Mouse (Mus musculus) kidney, postnatal 10 days (tissue): ENCODE data around the gene Dspp.

Experiments
- DNase-seq: peaks from one replicate; pipeline ENCODE4 v3.0.0; 2021; ENCODE audit warnings: mixed read lengths

Gene Dspp

DNA sequence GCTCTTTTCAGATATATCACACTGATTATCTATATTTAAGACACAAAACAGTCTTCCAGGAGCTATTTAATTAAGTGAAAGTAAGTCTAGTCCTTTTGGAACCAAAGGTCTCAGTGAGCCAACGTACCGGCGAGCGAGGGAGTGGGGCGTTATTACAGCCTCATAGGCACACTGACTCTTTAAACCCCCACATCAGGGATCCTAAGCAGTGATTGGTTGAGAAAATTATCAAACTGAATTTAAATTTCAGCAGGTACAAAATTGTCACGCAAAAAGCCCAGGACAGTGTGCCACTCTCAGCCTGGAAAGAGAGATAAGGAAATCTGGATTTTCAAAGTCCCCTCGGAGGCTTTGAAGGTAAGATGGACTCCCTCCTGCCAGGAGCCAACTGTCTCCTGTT is at the start of gene Dspp:
Gene Dspp, plus strand, starts transcription at position 301 of the 400 bp plus-strand sequence.
- no peak for DNase-seq

DNA sequence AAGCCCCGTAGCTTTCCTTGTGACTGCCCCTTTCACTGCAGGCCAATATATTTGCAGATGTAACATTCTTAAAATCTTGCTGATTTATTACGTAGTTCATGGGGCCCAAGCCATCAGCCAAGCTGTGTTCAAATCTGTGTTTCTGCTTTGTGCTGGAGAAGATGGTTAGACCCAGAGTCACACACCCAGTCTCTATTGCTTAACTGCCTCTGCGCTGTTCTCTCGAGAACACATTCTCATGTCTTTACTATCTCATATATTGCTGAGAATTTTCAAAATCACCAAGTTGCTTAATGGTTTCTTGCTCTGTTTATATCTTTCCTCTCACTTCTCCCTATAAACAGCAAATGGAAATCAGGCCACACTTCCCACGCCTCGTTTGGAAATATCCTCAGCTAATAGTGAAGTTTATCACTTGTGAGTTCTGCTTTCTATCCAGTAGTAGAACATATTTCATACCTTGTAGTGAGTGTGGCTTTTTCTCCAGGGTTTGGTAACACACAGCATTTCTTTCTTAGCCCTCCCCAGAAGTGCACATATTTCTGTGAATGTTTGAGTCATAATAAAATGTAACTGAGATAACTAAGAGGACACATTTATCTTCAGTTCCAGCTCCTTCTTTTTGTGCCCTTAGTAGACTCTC is 46.4 kb upstream of the Dspp start:
- DNase-seq, result no peak

DNA sequence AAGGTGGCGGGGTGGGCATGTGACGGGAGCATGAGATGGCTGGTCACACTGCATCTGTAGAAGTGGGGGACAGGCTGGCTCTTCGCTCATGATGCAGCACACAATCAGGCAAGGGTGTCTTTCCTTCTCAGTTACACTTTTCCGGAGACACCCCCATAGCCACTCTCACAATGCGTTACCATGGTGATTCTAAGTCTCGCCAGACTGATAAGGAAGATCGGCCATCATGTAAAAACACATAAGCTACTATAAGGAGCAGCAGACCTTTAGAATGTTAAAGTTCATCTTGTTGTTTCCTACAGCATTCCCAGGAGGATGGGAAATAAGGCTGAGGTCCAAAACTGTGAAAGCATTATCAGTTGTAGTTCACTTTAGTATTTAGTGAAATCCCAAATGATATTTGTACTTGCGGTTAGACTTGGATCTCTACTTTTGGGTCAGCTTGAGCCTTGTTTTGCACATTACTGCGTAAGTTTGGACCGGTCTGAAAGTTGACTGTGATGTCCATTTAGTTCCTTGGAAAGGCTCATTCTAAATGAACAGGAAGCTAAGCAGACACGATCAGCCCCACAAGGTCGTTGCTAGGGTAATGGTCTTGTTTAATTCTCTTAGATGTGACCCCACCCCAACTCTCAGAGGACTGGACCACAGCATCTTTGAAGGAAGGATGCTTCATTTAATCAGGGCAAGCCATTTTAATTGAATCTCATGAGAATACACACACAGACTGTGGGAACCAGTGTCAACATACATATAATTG is 43.8 kb upstream of the Dspp start:
- no peak for DNase-seq

DNA sequence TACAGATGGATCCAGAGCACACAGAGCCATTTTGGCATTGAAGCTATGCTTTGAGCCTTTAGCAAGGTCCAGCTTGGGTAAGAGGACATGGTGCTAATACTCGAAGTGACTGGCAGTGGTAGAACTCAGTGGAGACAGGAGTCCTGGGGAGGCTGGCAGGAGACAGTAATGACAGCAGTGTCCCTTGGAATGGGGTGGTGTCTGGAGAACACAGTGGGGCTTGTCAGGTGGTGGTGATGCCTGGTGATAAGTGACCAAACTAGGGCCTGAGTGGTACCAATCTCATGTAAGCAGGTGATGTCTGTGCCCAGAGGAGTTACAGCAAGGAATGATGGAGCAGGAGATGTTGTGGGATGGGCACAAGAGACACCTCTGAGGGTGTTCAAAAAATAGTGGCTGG is 43.2 kb upstream of the Dspp start:
- no peak for DNase-seq

DNA sequence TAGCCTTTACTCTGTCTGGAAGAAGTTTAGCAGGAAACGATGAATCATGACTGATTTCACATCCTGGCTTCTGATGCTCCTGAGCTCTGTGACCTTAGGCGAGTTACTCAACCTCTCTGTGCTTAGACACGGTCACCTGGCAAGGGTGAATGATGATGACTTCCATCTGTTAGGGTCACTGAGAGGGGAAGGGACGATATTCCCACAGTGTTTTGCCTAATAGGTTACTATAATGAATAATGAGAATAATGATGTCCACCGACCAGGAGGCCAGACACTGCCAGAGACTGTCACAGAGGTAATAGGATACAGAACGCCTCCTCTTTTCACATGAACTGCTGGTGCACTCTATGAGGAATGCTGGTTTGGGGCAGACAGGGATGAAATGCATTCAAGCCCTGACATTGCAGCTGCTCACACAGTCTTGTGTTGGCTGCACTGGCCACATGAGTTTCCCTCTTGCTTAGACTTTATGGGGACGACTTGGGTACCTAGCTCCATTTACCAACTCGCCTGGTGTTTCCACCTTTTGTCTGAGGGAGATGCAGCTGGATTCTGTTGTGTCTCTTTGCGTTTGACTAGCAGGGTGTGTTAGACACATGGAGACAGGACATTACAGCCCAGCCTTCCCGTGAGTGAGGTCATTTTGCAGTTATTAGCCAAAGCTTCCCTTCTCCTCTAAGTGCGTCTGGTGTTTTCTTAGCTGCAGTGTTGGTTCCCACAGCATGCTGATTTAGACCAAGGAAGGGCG is 42.1 kb upstream of the Dspp start:
- no peak for DNase-seq

DNA sequence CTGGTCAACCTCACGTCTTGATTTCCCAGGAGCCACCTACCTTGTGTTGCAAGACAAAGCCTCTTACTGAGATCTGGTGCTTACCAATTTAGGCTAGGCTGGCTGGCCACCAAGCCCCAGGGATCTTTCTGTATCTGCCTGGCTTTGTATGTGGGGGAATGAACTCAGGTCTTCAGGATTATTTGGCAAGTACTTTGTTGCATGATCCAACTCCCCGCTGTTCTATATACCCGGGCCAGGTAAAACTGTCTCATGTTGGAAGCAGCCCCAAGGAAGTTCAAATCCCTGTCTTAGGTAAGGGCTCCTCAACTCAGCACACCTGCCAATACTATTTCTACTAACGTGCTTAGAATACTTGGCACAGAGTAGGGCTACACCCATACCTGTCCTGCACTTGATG is 39.6 kb upstream of the Dspp start:
- DNase-seq, result no peak

DNA sequence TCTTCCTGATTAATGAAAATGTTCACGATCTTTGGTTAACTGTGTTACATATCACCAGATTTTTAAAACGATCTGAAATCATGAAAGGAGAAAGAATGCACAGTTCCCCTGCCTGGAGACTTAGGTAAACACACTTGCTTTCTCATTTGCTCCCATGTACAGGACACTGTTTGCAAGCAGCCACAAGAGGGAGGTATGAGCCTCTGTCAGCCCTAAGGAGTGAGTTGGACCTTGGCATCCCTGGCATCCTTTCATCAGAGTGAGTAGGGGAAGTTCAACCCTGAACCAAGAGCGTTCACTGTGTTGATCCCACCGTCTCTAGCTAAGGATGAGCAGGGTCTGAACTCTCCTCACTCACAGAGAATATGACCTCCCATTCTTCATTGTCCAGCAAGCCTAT is 39.0 kb upstream of the Dspp start:
- DNase-seq, result peak; percentile 67

DNA sequence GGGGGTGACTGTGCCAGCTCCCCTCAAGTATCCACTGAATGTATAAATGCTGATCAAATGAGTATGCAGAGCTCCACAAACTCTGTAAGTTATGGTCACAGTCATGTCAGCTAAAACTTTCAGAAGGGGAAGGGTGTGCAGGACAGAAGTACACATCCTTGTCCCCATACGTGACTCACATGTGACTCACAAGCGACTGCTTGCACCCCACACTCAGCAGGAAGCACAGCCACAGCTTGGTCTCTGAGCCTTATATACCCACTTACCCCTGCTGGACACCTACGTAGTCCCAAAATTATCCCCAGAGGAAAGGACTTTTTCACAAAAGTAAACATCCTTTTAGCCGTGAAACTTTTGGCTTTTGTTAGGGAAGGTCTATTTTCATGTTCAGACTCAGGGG is 36.8 kb upstream of the Dspp start:
- no peak for DNase-seq

DNA sequence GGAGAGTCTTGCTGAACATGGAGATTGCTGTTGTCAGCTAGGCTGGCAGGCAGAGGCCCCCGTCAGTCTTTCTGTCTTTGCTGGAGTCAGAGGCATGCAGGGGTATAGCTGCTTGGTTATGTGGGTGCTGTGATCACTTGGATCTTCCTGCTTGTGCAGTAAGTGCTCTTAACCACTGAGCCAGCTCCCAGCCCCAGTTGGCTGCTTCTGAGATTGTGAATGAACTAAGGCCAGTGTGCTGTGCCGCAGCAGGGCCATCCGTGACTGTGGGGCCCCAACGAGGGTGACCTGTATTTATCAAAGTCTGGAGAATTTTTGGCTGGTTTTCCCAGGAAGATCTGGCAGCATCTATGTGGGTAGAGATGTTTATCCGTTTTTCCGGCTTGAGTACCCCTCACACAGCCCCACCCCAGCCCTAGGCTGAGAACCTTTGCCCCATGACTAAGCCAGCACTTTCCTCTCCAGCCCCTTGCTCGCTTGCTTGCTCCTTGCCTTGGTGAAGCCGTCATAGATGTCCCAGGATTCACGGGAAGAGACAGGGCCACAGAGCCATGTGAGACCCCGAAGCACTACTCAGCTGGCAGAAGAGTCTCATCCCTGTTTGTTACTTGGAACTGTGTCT is 32.5 kb upstream of the Dspp start:
- no peak for DNase-seq

DNA sequence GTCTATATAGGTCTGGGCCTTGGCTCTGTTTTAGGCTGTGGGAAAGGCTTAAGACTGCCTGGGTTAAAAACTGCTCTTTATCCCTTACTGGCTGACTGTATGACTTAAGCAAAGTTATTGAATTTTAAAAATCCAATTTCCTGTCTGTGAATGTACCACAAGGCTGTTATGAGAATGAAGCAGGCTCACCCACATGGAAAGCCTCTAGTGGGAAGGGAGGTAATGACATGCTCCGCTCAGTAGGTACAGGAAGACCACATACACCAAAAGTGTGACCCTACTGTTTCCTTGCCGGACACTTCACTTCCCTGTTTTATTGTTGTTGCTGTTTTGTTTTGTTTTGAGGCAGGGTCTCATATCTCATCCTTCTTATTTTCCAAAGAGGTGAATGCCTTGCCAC is 29.4 kb upstream of the Dspp start:
- no peak for DNase-seq

DNA sequence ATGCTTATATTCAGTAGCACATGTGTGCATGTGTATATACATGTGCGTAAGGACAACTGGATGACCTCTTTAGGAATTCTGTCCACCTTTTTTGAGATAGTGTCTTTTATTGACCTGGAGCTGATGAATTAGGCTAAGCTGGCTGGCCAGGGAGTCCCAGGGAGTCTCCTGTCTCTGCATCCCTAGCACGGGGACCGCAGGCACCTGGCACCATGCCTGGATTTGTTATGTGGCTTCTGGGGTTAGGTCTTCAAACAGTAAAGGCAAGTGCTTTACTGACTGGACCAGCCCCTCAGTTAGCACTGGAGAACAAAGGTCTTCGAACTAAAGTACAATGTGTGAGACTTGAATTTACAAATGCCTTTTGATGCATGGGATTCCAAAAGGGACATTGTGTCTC is 26.5 kb upstream of the Dspp start:
- no peak for DNase-seq

DNA sequence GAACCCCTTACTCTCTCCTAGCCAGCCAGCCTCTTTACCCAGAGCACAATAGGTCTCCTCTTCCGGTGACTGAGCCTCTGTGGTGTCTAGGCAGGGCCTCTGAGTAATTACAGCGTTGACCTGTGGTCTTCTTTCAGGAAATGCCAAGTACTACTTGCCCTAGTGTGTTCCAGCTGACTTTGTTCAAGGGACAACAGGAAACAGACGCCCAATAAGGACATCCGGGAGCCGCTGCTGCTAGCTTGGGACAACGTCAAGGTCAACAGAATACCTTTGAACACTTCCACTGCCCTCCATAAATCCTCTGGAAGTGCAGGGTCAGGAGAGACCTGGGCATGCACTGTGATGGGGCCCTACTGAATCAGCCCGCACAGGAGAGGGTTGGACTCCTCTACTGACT is 21.2 kb upstream of the Dspp start:
- peak; percentile 69 for DNase-seq

DNA sequence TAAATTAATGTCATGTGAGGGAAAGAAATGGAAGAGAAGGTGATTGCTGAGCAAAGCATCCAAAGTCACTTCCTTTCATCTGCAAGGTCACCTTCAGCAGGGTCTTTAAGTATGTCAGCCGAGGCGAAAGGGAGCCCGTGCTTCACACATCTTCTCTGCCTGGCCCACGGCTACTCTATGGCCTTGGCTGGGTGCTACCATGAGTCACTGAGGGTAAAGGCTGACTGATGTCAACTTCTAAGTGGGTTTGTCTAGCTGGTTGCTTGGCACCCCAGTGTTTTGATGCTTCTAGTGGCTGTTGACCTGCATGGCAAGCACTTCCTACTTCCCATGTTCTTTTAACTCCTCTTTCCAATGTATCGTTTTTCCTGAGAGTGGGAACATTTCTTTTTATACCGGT is 20.3 kb upstream of the Dspp start:
- DNase-seq, result no peak

DNA sequence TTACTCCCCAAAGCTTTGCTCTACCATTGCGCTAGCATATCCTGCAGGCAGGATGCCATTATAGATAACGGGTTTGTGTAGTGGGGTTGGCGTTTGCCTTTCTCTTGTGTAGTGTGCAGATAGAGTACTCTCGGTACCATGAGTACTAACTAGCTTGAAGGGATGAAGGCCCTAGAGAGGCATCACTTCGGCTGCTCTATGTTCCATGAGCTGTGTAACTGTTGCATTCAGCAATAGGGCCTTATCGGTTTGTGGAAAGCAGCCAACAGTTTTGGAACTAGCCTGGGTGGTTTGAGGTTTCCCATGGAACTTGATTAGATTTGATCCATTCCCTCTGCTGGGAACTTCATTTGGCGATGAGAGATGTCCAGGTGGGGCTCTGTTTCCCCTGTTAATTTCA is 12.8 kb upstream of the Dspp start:
- DNase-seq, result no peak

DNA sequence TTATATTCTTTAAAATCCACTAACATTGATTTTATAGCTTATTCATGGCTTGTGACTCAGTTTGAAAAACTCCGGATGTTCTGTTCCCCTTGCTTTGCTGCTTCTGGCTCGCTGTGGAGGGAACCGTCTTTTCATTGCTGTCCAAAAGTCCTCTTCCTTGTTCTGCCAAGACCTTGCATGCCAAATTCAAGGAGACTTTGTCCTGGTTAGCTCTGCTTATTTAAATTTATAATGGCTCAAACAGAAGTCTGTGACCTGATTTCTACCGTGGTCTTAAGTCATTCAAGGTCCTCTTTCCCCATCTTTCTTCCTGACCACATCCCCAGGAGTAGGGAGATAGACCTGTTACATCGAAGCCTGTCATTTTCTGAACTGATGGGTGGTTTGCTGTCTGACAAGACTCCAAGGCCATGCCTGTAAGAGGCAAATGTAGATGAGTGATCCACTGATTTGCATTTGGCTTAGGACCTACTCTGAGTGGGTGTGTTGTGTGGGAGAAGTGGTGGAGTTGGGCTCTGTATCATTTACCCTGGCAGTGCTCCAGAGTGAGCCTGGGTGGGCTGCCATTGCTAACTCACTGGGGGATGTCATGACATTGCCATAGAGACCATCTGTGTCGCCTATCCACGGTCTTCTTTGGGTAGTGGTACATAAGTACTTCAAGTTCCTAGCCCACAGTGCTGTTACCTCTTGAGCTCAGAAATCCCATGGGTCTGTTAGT is 12.0 kb upstream of the Dspp start:
- no peak for DNase-seq

DNA sequence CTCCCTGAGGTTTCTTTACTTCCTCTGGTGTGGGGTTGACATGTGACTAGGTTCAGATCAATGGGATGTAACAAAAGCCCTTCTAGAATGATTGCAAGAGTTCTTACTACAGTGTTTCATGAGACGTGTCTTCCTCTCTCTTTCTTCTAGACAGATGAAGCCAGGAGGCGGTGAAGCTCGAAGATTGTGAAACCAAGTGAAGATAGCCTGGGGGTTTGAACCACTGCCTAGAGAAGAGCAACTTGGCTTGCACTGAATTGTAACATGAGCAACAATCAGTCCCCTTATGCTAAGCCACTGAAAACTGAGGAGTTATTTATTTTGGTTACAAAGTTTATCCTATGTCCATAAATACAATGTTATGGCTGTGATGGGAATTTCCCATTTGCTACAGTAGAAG is 9.9 kb upstream of the Dspp start:
- DNase-seq, result no peak

DNA sequence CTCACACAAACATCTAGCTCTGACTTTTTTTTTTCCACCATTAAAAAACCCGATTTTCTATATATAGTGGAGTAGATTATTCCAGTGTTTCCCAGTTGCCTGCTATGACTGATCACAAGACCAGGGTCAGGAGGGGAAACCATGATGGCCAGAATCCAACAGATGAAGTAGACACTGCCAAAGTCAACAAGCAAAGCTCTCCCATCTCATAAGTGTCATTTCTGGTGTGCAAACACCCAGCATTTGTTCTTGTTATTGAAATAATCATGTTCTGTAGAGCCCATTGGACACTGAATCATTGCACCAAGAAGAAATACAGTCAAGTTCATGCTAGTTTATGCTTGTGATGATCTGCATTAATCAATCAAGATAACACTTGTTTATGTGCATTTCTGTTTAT is 9.1 kb upstream of the Dspp start:
- DNase-seq, result peak; percentile 73

DNA sequence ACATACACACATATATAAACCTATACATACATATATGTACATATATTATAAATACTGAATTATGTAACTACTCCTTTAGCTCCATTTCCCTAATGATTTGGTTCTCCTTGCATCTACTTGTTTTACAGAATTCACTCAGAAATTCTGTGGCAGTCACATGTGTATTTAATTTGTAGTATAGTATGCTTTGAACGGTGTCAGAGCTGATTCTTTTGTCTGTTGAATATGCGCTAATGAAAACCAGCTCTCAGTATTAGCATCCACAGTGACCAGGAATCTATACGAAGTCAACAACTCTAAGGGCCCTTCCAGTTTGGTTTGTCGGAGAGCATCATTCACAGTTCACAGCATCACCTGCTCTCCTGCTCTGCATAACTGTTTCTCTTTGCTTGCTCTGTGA is 7.0 kb upstream of the Dspp start:
- DNase-seq, result no peak

DNA sequence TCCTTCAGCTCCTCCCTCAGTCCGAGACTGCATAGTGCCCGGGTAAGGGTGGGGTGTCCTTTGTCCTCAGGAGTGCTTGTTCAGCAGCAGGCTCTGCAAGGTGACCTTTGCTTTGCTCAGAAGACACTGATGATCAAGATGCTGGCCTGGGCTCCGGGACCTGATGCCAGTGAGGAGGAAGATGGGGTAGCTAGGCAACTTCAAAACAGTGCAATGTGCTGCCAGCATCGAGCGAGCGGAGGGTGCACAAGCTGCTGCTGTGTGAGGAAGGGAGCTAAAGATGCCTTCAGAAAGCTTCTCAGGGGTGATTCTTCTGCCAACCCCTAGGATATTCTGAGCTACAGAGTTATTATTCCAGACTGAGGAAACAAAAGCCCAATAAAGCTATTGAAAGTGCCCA is 2.6 kb downstream of the Dspp start:
- no peak for DNase-seq

DNA sequence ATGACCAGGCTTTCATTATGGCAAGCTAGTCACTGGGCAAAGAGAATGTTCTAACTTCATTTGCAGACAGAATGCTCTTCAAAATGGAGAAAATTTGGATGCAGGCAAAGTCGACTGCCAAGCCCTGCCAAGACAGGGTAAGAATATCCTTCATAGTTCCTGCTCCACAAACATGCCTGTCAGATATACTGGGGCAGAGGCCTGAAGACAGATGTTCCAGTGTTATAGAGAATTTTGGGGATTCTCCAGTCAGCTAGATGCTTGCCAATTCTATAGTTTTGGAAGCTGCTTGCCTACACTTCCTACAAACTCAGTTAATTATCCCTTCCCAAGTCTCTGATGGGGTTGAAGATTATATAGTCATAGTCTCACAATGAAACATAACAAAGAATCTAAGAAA is 13.2 kb downstream of the Dspp start:
- no peak for DNase-seq

DNA sequence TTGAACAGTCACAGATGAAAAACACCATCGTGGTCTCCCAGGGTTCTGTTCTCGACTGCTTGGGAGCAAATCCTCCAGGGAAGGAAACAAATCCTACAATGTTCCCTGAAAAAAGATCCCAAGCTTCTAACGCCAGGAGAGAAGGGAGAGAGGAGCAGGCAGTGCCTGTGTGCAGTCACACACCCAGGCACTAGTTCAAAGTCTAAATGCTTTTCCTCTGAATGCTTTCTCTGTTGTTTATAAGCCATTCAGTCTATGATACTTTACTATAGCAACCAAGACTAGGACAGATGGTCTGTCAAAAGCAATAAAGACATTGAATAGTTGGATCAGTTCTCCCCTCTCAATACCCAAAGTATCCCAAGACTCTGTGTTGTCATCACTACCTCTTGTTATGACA is 16.8 kb downstream of the Dspp start:
- DNase-seq, result no peak

DNA sequence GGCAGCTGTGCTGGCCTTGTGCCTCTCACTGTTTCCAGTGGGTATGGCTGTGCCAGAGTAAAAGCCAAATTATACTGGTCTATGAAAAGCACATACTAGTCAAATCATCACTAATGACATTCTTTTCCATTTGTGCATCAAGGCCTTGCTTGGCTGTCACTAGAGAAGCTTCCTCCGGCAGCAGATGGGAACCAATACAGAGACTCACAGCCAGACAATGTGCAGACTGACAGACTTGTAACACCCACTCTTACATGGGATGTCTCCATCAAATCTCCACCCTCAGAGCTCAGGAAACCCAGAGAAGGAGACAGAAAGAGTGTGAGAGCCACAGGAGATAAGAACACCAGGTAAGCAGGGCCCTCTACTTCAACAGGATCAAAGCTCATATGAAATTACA is 24.6 kb downstream of the Dspp start:
- DNase-seq, result no peak
